ENCODE assay signal across 33 mouse cellular contexts in the genomic region with DNA sequence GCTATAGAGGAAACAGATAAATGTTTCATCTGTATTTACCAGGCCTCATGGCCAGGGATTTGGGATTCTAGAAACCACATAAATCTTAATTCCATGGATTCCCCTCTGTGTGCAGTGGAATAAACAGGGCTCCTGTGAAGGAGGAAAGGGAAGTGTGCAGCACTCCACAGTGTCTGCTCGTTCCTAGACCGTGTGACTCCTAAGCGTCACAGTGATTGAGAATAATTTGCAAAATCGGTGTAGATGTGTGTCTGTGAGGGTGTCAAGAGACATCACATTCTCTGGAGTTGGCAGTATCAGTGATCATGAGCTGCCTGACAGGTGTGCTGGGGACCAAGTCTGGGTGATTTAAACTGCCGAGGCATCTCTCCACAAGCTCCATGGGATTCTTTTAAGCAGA. TPM values are rescaled to one million over a fixed set of nuclear protein-coding genes. Genes with fewer than 3 reads are reported as not detected.
"Had no signal": no experiment of that assay in that cellular context is flagged by ENCODE, and none has a peak within 500 bp of the region (broad histone marks: within the 10 kb centered on the region; RNA-seq: fewer than 3 reads in every experiment).

No protein-coding gene starts in this region.

- ATAC-seq: liver, embryonic 12.5 days; liver, postnatal 0 days had no signal

- H3K9ac ChIP-seq: limb, embryonic 12.5 days; limb, embryonic 13.5 days; limb, embryonic 15.5 days; liver, embryonic 12.5 days; liver, embryonic 13.5 days; liver, embryonic 14.5 days; liver, embryonic 15.5 days; liver, postnatal 0 days; lung, embryonic 14.5 days; lung, embryonic 15.5 days; midbrain, embryonic 12.5 days; neural tube, embryonic 12.5 days had no signal

- H3K27ac ChIP-seq: left cerebral cortex, adult 2 months; limb, embryonic 10.5 days; limb, embryonic 12.5 days; limb, embryonic 13.5 days; limb, embryonic 15.5 days; liver, embryonic 12.5 days; liver, embryonic 13.5 days; liver, embryonic 14.5 days; liver, embryonic 15.5 days; lung, embryonic 15.5 days; macrophage; midbrain, embryonic 12.5 days; neural tube, embryonic 12.5 days had no signal

- H3K27me3 ChIP-seq: limb, embryonic 12.5 days; limb, embryonic 13.5 days; limb, embryonic 15.5 days; liver, embryonic 12.5 days; liver, embryonic 13.5 days; liver, embryonic 15.5 days; lung, embryonic 15.5 days; megakaryocyte, embryonic 14.5 days; neural tube, embryonic 12.5 days had no signal

- H3K4me2 ChIP-seq: limb, embryonic 12.5 days; limb, embryonic 13.5 days; limb, embryonic 15.5 days; liver, embryonic 11.5 days; liver, embryonic 12.5 days; liver, embryonic 13.5 days; liver, embryonic 15.5 days; lung, embryonic 14.5 days; lung, embryonic 15.5 days; midbrain, embryonic 12.5 days; neural tube, embryonic 12.5 days had no signal

- H3K4me1 ChIP-seq: limb, embryonic 10.5 days; limb, embryonic 12.5 days; limb, embryonic 13.5 days; limb, embryonic 15.5 days; liver, embryonic 12.5 days; liver, embryonic 13.5 days; liver, embryonic 15.5 days; megakaryocyte, embryonic 14.5 days; midbrain, embryonic 12.5 days; neural tube, embryonic 12.5 days had no signal

- H3K36me3 ChIP-seq: limb, embryonic 10.5 days; limb, embryonic 12.5 days; limb, embryonic 13.5 days; limb, embryonic 15.5 days; liver, embryonic 12.5 days; liver, embryonic 13.5 days; liver, embryonic 15.5 days; lung, embryonic 15.5 days; midbrain, embryonic 12.5 days; neural tube, embryonic 12.5 days had no signal

- H3K9me3 ChIP-seq: limb, embryonic 10.5 days; limb, embryonic 12.5 days; limb, embryonic 13.5 days; limb, embryonic 15.5 days; liver, embryonic 12.5 days; liver, embryonic 13.5 days; liver, embryonic 15.5 days; lung, embryonic 15.5 days; megakaryocyte, embryonic 14.5 days; midbrain, embryonic 12.5 days; neural tube, embryonic 12.5 days had no signal

- H3K4me3 ChIP-seq: left cerebral cortex, adult 2 months; limb, embryonic 10.5 days; limb, embryonic 12.5 days; limb, embryonic 13.5 days; limb, embryonic 15.5 days; liver, embryonic 12.5 days; liver, embryonic 13.5 days; liver, embryonic 15.5 days; lung, embryonic 15.5 days; megakaryocyte, embryonic 14.5 days; midbrain, embryonic 12.5 days; myocyte; neural tube, embryonic 12.5 days had no signal

- DNase-seq: layer of hippocampus, postnatal 36 days; left cerebral cortex, postnatal 4 days; liver; liver, embryonic 13.5 days; liver, postnatal 0 days; lung, adult 2 months; lung, embryonic 14.5 days; lung, postnatal 10 days; lung, postnatal 14 days; lung, postnatal 36 days; lung, postnatal 4 days; midbrain, embryonic 14.5 days had no signal

RNA-seq across cellular contexts. Expression of gene Kcnmb2, which starts 8.9 kb away (rescaled TPM):
- total RNA-seq: liver, adult 2 months; megakaryocyte progenitor cell, adult 5-6 weeks; megakaryocyte, adult 5-6 weeks; megakaryocyte-erythroid progenitor cell, adult 5-6 weeks; monocyte, adult 5-6 weeks had no signal
- polyA plus RNA-seq: limb, embryonic 11.5 days; macrophage; myocyte had no signal
